Mouse (Mus musculus): ENCODE results near the gene Stk11. TPM values are rescaled to one million over a fixed set of nuclear protein-coding genes. Genes with fewer than 3 reads are reported as not detected.

The Stk11 gene
- polyA plus RNA-seq, 1 experiment from 2014 or later: 18.3 TPM

DNA sequence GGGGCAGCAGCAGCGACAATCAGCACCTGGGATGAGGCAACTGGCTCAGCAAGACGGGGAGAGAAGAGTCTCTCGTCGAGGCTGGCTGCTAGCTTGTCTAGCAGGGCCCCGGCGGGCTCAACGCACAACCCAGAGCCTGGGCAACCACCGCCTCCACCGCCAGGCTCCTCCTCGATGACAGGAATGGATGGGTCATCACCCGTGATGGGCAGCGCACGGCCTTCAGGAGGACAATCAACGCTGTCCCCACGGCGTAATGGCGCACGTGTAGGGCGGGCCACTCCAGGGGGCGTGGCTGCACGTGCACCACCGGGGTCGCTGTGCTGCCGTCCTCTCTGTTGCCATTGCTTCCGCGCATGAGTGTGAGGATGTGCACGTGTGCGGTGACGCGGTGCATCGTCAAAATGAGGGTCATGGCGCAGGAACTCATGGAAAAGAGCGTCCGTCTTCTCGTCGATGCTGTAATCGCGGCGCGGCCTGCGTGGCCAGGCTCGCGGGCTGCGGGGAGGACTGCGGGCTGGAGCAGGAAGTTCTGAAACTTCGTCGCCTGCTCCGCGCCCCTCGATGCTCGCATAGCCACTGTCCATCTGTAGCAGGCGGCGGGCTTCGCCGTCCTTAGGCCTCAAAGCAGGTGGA is 15.8 kb downstream of the Stk11 start:
- Histone ChIP-seq H3K27ac (no peak overlapping the region), H3K4me2 (peak overlapping the region; percentile 12; the same call in 1 of the 2 replicates), H3K36me3 (peaks cover 64% of the 10 kb centered on the region), H3K9ac (no peak overlapping the region), H3K27me3 (peaks cover 19% of the 10 kb centered on the region), H3K4me1 (replicated peaks) (peaks cover 62% of the 10 kb centered on the region), H3K4me3 (replicated peaks) (no peak overlapping the region), H3K9me3 (replicated peaks) (no peaks in the 10 kb centered on the region)
- ATAC-seq (ENCODE audit: low read depth): no peak
- no peak for DNase-seq
- WGBS (ENCODE audit: insufficient replicate concordance): 50% methylated on average over 55 of the region's 55 CpGs

DNA sequence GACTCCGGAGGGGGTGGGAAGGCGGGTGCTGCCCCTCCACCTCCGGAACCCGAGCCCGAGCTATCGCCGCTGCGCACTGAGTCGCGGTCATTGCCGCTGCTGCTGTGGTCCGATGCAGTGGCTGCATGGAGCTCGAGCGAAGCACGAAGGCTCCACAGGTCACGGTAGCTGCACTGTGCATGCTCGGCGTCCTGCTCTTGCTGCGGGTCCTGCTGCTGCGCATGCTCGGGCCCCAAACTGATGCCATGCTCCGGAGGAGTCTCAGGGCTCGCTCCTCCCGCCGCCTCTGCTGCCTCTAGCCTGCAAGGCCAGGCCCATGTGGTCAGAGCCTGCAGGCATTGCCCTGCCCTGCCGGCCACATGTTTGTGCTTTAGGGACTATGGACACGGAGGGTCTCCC is 16.3 kb downstream of the Stk11 start:
- Histone ChIP-seq H3K27me3 (peaks cover 24% of the 10 kb centered on the region), H3K27ac (no peak overlapping the region), H3K9me3 (replicated peaks) (no peaks in the 10 kb centered on the region), H3K4me1 (replicated peaks) (peaks cover 62% of the 10 kb centered on the region), H3K36me3 (peaks cover 59% of the 10 kb centered on the region), H3K9ac (no peak overlapping the region), H3K4me2 (peak overlapping the region; percentile 12; the same call in 1 of the 2 replicates), H3K4me3 (replicated peaks) (no peak overlapping the region)
- ATAC-seq (ENCODE audit: low read depth) (no peak), DNase-seq (no peak)
- WGBS (ENCODE audit: insufficient replicate concordance): 79% methylated on average over 27 of the region's 27 CpGs

- H3K9ac ChIP-seq: no peak overlapping the region
- H3K4me3 ChIP-seq (replicated peaks): no peak overlapping the region
- H3K27ac ChIP-seq: no peak overlapping the region; the same call in 1 of the 2 replicates
- H3K27me3 ChIP-seq: peaks cover 38% of the 10 kb centered on the region
- DNase-seq (no peak), ATAC-seq (ENCODE audit: low read depth) (no peak)
- no peaks in the 10 kb centered on the region for H3K9me3 ChIP-seq (replicated peaks)
- 75% methylated on average over 8 of the region's 8 CpGs for WGBS (ENCODE audit: insufficient replicate concordance)
- H3K4me2 ChIP-seq: no peak overlapping the region
- H3K4me1 ChIP-seq (replicated peaks): peaks cover 64% of the 10 kb centered on the region
- peaks cover 45% of the 10 kb centered on the region for H3K36me3 ChIP-seq
These were observed 17.7 kb downstream of the Stk11 start for GRCm38 (mm10) chr10:80133226-80133849.

- peaks cover 69% of the 10 kb centered on the region for H3K4me1 ChIP-seq (replicated peaks)
- no peak for ATAC-seq (ENCODE audit: low read depth)
- peaks cover 49% of the 10 kb centered on the region for H3K27me3 ChIP-seq
These were observed 18.8 kb downstream of the Stk11 start for GRCm38 (mm10) chr10:80134421-80134820.

GRCm38 (mm10) chr10:80135161-80135560 is 19.6 kb downstream of the Stk11 start:
- ATAC-seq (ENCODE audit: low read depth) (no peak), DNase-seq (no peak)
- 76% methylated on average over 10 of the region's 10 CpGs for WGBS (ENCODE audit: insufficient replicate concordance)
- Histone ChIP-seq H3K9ac (no peak overlapping the region), H3K36me3 (peaks cover 27% of the 10 kb centered on the region), H3K9me3 (replicated peaks) (no peaks in the 10 kb centered on the region), H3K27ac (no peak overlapping the region), H3K4me3 (replicated peaks) (no peak overlapping the region), H3K4me2 (no peak overlapping the region), H3K4me1 (replicated peaks) (peaks cover 68% of the 10 kb centered on the region), H3K27me3 (peaks cover 55% of the 10 kb centered on the region)

More at GRCm38 (mm10) chr10:80134421-80134820, 18.8 kb downstream of the Stk11 start:
- Histone ChIP-seq H3K36me3 (peaks cover 34% of the 10 kb centered on the region), H3K4me3 (replicated peaks) (no peak overlapping the region), H3K9me3 (replicated peaks) (no peaks in the 10 kb centered on the region), H3K9ac (no peak overlapping the region), H3K4me2 (no peak overlapping the region), H3K27ac (0 out of 2 replicates have a peak overlapping the region, but pooled peaks have one; percentile 29)
- WGBS (ENCODE audit: insufficient replicate concordance): 83% methylated on average over 9 of the region's 9 CpGs
- no peak for DNase-seq

GRCm38 (mm10) chr10:80135641-80136040 is 20.0 kb downstream of the Stk11 start:
- Histone ChIP-seq H3K9ac (no peak overlapping the region), H3K9me3 (replicated peaks) (no peaks in the 10 kb centered on the region)
- 72% methylated on average over 1 of the region's 1 CpGs for WGBS (ENCODE audit: insufficient replicate concordance)

GRCm38 (mm10) chr10:80136179-80136951 is 20.8 kb downstream of the Stk11 start:
- Histone ChIP-seq H3K9ac (peak overlapping the region; percentile 71; the same call in 1 of the 2 replicates), H3K4me2 (peak overlapping the region; percentile 96), H3K36me3 (peaks cover 15% of the 10 kb centered on the region), H3K4me1 (replicated peaks) (peaks cover 66% of the 10 kb centered on the region), H3K27me3 (peaks cover 55% of the 10 kb centered on the region), H3K27ac (no peak overlapping the region), H3K9me3 (replicated peaks) (no peaks in the 10 kb centered on the region), H3K4me3 (replicated peaks) (peak overlapping the region; percentile 67)
- no peak for ATAC-seq (ENCODE audit: low read depth)
- WGBS (ENCODE audit: insufficient replicate concordance): 23% methylated on average over 47 of the region's 49 CpGs
- DNase-seq: no peak

More at GRCm38 (mm10) chr10:80135641-80136040, 20.0 kb downstream of the Stk11 start:
- peaks cover 55% of the 10 kb centered on the region for H3K27me3 ChIP-seq
- H3K27ac ChIP-seq: no peak overlapping the region
- H3K36me3 ChIP-seq: peaks cover 22% of the 10 kb centered on the region
- no peak overlapping the region for H3K4me2 ChIP-seq
- H3K4me1 ChIP-seq (replicated peaks): peaks cover 66% of the 10 kb centered on the region
- H3K4me3 ChIP-seq (replicated peaks): no peak overlapping the region
- DNase-seq (no peak), ATAC-seq (ENCODE audit: low read depth) (no peak)

DNA sequence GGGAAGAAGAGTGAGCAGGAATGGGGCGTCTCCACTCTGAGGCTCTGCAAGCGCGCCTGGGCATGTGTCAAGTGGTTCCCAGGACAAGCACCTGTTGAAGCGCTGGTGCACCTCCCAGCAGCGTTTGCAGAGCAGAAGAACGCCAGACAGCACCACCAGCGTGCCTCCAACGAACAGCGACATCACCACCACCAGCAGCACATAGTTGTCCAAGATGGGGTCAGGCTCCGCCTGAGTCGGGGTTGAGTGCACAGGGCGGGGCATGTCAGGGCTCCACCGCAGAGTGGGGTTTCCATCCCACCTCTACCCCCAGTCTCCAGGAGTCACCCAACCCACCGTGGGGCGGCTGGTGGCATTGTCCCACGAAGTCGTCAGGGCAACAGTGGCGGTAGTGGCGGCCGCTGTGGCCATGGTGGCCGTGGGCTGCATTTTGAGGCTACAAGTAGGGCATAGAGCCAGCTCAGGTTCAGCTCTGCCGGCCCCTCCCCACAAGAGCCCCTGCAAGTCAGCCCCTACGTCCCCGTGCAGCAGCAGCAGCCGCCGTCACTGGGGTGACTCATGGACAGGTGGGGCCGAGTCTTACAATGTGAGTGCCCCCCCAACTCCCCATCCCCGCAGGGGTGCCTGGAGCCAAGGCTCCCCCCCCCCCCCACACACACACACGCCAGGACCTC is 21.5 kb downstream of the Stk11 start:
- Histone ChIP-seq H3K27me3 (peaks cover 55% of the 10 kb centered on the region), H3K27ac (no peak overlapping the region), H3K4me3 (replicated peaks) (peak overlapping the region; percentile 67), H3K9me3 (replicated peaks) (no peaks in the 10 kb centered on the region), H3K36me3 (peaks cover 7% of the 10 kb centered on the region), H3K9ac (peak overlapping the region; percentile 71), H3K4me2 (peak overlapping the region; percentile 96), H3K4me1 (replicated peaks) (peaks cover 64% of the 10 kb centered on the region)
- DNase-seq (no peak), ATAC-seq (ENCODE audit: low read depth) (no peak)
- WGBS (ENCODE audit: insufficient replicate concordance): 5% methylated on average over 29 of the region's 29 CpGs

DNA sequence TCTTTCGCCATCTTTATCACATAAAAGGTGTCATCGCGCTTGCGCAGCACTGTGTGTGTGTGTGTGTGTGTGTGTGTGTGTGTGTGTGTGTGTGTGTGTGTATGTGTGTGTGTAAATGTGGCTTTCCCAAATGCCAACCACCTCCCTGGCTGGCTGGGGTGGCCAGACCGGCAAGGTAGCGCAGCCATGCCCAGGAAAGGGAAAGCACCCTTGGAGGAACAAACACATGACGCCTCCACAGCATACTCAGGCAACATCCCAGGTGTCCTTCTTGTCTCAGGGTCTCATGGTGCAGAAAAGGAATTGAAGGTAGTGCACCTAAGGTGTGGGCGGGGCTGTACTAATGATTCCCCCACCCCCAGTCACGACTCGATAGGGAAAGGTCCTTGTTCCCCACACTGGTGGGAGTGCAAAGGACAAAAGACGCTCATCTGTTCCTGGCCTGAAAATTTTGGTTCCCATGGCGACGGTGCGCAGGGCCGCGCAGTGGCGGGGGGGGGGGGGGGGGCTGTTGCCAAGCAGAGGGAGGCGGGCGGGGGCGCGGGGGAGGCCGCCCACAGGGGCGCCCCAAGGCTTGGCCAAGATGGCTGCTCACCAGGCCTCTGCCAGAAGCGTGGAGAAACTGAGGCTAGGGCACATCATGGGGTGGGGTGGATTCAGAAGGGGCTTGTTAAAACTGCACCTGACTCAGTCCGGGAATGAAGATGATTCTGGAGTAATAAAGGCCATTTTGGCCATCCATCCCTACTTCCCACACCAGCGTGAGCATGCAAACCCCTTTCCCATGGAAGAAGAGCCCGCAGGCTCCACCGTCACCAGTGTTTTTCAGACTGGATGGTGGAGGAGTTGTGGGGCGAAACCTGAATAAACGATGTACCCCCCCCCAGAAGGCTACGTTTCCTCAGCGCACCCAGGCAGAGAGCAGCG is 22.3 kb downstream of the Stk11 start:
- peak overlapping the region; percentile 67 for H3K4me3 ChIP-seq (replicated peaks)
- peak overlapping the region; percentile 71 for H3K9ac ChIP-seq
- H3K27me3 ChIP-seq: peaks cover 55% of the 10 kb centered on the region
- DNase-seq (no peak), ATAC-seq (ENCODE audit: low read depth) (no peak)
- 6% methylated on average over 27 of the region's 33 CpGs for WGBS (ENCODE audit: insufficient replicate concordance)
- H3K4me2 ChIP-seq: peak overlapping the region; percentile 96
- no peaks in the 10 kb centered on the region for H3K9me3 ChIP-seq (replicated peaks)
- peaks cover 67% of the 10 kb centered on the region for H3K4me1 ChIP-seq (replicated peaks)
- no peak overlapping the region for H3K27ac ChIP-seq
- H3K36me3 ChIP-seq: no peaks in the 10 kb centered on the region
